Mouse (Mus musculus): ENCODE data around the gene Fkbp10. TPM values are rescaled to one million over a fixed set of nuclear protein-coding genes. Genes with fewer than 3 reads are reported as not detected.

Gene Fkbp10
- polyA plus RNA-seq, 1 experiment from 2014 or later: 20.1 TPM

DNA sequence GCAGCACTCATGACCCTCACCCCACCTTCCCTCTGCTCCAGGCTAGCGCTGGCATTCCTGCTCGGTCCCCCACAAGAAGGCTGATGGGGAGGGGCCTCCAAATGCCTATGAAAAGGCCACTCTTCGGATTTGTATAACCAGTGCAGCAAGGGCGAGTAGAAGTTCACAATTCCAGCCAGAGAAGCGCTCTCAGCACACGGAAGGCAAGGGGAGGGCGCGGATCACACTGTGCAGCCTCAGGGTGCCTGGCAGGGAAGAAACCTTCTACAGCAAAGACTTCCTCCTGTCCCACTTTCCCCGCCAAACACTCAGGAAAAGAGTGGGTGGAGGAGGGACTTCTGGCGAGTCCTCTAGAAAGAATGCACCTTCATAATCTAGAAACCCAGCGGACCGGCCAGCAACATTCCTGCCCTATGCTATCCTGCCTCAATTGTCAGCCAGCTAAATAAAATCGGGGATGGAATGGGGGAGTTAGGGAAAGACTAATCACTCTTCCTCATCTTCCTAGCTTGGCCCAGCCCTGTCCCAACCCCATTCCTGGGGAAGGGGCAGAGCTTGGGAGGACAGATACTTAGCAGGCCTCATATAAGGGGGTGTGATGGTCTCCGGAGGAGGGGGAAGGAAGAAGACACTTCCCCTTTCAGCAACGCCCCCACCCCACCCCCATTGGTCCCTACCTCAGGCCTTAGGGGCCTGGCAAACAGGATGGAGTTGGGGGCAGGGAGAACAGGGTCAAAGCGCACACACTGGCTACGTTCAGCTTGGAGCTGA is 19.5 kb upstream of the Fkbp10 start:
- H3K4me2 ChIP-seq: peak overlapping the region; percentile 83
- H3K4me1 ChIP-seq: peaks cover 80% of the 10 kb centered on the region
- no peaks in the 10 kb centered on the region for H3K9me3 ChIP-seq (replicated peaks)
- H3K36me3 ChIP-seq: no peaks in the 10 kb centered on the region
- H3K27ac ChIP-seq: peak overlapping the region; percentile 30; the same call in 1 of the 2 replicates
- H3K4me3 ChIP-seq: peak overlapping the region; percentile 66
- peaks cover 49% of the 10 kb centered on the region for H3K27me3 ChIP-seq (replicated peaks)
- WGBS (ENCODE audit: insufficient replicate concordance): 21% methylated on average over 17 of the region's 17 CpGs
- H3K9ac ChIP-seq: no peak overlapping the region
- ATAC-seq: no peak

DNA sequence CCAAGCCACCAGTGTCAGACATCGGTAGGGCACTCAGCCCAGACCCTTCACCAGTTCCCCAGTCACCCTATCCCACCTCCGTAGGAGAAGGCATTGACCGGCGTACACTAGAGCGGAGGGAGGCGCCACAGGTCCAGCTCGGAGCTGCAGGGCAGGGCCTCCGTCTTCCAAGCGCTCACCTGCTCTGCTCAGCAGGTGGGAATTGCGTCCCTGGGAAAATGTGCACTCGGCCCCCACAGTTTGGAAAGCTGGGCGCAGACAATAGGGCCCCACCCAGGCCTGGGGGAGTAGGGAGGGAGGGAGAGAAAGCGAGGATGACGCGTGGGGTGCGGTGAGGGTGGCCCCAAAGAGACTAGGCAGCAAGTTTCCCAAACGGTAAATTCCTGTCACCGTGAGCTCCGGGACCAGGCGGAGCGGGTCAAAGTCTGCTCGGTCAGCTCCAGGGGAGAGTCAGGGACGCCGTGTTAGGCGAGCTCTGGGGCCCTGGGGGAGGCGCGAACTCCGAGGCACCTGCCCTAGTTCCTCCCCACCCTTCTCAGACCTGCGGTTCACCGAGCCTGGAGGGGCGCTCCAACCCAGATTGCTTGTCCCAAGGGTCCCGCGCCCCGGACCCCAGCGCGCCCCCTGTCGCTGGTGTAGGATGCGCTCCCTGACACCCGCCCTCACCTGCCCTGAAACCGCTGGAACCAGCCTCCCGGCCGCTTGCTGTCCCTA is 18.5 kb upstream of the Fkbp10 start:
- Histone ChIP-seq H3K4me3 (peak overlapping the region; percentile 66), H3K9me3 (replicated peaks) (no peaks in the 10 kb centered on the region), H3K4me1 (peaks cover 86% of the 10 kb centered on the region), H3K9ac (peak overlapping the region; percentile 52), H3K4me2 (peak overlapping the region; percentile 83), H3K36me3 (no peaks in the 10 kb centered on the region), H3K27me3 (replicated peaks) (peaks cover 49% of the 10 kb centered on the region), H3K27ac (peak overlapping the region; percentile 77)
- peak; percentile 30; the same call in 1 of the 2 replicates for ATAC-seq
- WGBS (ENCODE audit: insufficient replicate concordance): 4% methylated on average over 42 of the region's 42 CpGs

DNA sequence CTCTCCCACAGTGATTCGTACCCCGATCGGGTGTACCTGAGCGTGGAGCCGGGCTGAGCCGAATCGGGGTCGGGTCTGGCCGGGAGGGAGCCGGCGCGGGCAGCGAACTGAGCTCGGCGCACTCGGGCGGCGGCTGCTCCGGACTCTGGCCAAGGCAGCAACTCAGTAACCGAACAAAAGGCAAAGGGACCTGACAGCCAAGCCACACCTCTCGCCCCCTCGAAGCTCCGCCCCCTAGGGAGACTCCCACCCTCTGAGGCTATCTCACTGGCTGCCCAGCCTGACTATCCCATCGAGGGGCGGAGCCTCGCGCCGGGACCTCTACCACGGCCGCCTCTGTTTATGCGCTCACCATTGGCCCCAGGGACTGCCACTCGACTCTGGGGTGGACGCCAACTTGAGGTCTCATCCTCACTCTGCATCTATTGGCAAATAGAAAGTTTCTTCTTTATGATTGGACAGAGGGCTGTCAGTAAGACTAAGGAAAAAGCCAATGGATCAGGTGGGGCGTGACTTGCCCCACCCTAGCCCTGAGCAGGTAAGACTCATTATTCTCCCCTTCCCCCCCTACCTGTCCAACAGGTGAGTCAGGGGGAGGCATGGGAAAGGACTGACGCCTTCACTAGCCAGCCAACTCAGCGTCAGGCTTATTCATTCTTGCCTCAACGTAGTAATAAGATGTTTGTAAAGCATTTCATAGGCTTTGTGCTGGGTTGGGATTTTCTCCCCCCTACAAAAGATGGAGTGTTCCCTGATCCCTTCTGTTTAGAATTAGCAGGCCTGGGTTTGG is 17.7 kb upstream of the Fkbp10 start, which contains the start of gene Jup:
Jup (minus strand) TSS at position 164 of the 790 bp plus-strand sequence.
- Histone ChIP-seq H3K9me3 (replicated peaks) (no peaks in the 10 kb centered on the region), H3K36me3 (no peaks in the 10 kb centered on the region), H3K27me3 (replicated peaks) (peaks cover 49% of the 10 kb centered on the region), H3K27ac (peak within 1 kb of the TSS; percentile 77), H3K4me2 (peak within 1 kb of the TSS; percentile 83), H3K4me1 (peaks cover 91% of the 10 kb centered on the region), H3K4me3 (peak within 1 kb of the TSS; percentile 66), H3K9ac (peak within 1 kb of the TSS; percentile 52)
- WGBS (ENCODE audit: insufficient replicate concordance): 1% methylated on average over 37 of the region's 37 CpGs
- peak; percentile 94 for ATAC-seq

DNA sequence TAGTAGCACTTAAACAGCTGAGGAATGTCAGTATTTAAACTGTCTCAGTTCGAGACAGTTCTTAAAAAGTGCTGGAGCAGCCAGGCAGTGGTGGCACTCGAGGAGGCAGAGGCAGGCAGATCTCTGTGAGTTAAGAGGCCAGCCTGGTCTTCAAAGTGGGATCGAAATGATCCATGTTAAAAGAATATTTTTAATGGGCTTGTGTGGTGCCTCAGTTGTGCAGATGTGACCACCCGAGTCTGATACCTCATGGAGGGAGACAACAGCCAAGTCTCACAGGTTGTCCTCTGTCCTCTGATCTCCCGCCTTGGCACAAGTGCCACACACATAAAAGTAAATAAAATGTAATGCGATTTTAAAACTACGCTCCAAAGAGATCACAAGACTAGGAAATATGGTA is 17.0 kb upstream of the Fkbp10 start:
- Histone ChIP-seq H3K4me1 (peaks cover 91% of the 10 kb centered on the region), H3K4me2 (peak overlapping the region; percentile 83), H3K27ac (no peak overlapping the region), H3K4me3 (no peak overlapping the region), H3K9me3 (replicated peaks) (no peaks in the 10 kb centered on the region), H3K36me3 (no peaks in the 10 kb centered on the region), H3K27me3 (replicated peaks) (peaks cover 42% of the 10 kb centered on the region), H3K9ac (no peak overlapping the region)
- WGBS (ENCODE audit: insufficient replicate concordance): 88% methylated on average over 7 of the region's 7 CpGs
- ATAC-seq: no peak

DNA sequence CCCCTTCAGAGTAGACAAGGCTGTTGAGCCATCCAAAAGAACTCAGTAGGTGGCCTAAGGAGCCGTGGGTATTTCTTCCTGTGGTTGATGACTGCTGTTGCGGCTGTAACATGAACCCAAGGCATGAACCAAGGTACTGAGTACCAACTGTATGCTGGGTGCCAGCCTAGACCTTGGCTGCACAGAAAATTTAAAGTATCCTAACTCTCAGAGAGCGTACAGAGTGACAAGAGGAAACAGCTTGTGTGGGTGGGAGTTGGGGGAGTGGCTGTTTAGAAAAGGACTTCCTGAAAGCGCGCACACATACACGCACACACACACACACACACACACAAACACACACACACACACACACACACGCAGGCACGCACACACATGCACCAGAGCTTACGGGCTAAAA is 16.2 kb upstream of the Fkbp10 start:
- Histone ChIP-seq H3K9ac (no peak overlapping the region), H3K36me3 (no peaks in the 10 kb centered on the region), H3K4me3 (no peak overlapping the region), H3K4me1 (peaks cover 88% of the 10 kb centered on the region), H3K27me3 (replicated peaks) (peaks cover 34% of the 10 kb centered on the region), H3K27ac (no peak overlapping the region), H3K9me3 (replicated peaks) (no peaks in the 10 kb centered on the region), H3K4me2 (no peak overlapping the region)
- no peak for ATAC-seq
- WGBS (ENCODE audit: insufficient replicate concordance): 42% methylated on average over 9 of the region's 9 CpGs

DNA sequence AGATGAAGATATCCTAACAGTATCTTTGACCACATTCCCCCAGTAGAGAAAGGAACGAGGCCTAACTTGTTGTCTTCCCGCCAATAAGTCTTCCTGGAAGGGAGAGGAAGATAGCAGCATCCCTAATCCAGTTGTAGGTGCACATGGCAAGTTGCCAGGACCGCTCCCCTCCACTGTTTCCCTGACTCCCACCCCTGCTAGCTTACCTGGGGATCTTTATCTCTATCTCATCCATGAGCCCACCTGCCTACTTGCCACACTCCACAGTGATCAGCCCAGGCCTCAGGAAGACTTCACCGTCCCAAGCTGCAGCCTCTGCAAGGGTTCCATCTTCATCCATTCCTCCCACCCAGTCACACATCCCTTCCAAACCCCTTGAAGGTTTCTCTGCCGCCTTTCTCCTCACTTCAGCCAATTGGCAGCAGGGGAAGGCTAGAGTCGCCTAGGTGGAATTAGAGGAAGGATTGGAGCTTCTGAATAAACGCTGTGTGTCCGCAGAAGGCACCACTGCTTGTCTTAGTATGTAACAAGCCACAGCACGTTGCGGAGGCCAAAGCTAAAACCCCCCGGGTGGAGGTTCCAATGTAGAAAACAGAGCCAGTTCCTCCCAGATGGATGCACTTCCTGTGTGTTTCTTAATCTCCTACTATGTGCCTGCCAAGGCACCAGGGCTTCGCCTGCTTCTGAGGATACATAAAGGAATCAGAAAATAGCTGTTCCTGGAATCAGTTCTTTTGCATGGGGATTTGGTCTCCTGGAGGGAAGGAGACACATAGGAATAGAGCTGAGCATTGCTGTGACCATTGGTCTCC is 15.6 kb upstream of the Fkbp10 start:
- Histone ChIP-seq H3K9me3 (replicated peaks) (no peaks in the 10 kb centered on the region), H3K27ac (no peak overlapping the region), H3K4me2 (no peak overlapping the region), H3K4me1 (peaks cover 82% of the 10 kb centered on the region), H3K27me3 (replicated peaks) (peaks cover 28% of the 10 kb centered on the region), H3K36me3 (no peaks in the 10 kb centered on the region), H3K4me3 (no peak overlapping the region), H3K9ac (no peak overlapping the region)
- ATAC-seq: no peak
- 70% methylated on average over 12 of the region's 12 CpGs for WGBS (ENCODE audit: insufficient replicate concordance)

DNA sequence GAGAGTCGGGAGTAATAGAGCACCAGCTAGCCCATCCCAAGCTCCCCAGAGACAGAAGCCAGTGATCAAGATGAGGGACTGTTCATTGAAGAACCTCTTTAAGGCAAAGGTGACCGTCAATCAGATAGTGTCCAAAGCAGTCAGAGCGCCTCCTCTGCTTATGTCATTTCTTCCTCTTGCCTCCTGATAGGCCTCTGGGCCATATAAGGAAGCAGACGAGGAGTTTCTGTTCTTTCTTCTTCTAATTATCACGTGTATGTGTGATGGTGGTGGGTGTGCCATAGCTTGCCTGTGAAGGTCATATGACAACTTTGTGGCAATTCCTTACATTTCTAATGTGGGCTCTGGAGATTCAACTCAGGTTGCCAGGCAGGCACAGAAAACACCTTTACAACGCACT is 14.7 kb upstream of the Fkbp10 start:
- Histone ChIP-seq H3K4me3 (no peak overlapping the region), H3K27ac (no peak overlapping the region), H3K4me1 (peaks cover 73% of the 10 kb centered on the region), H3K4me2 (no peak overlapping the region), H3K27me3 (replicated peaks) (peaks cover 19% of the 10 kb centered on the region), H3K9me3 (replicated peaks) (no peaks in the 10 kb centered on the region), H3K9ac (no peak overlapping the region), H3K36me3 (no peaks in the 10 kb centered on the region)
- 34% methylated on average over 6 of the region's 6 CpGs for WGBS (ENCODE audit: insufficient replicate concordance)
- ATAC-seq: no peak

DNA sequence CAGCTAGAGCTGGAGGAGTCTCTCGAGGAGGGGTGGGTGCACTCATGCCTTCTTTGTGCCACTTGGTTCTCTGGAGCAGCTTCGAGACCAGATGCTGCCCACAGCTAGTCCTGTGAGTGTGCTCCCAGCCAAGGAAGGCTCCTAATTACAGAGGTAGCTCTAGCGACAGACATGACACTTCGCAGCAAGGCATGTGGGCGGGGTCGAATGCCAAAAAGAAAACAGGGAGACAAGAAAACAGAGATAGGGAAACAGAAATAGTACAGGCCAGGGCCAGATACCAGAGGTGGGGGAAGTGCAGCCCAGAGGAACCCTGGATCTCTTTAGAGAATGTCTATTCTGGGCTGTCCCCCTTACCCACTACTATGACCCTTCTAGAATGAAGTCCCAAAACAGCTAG is 13.3 kb upstream of the Fkbp10 start:
- Histone ChIP-seq H3K4me2 (peak overlapping the region; percentile 49), H3K9ac (peak overlapping the region; percentile 37; the same call in 1 of the 2 replicates), H3K4me3 (no peak overlapping the region), H3K36me3 (no peaks in the 10 kb centered on the region), H3K27me3 (replicated peaks) (peaks cover 5% of the 10 kb centered on the region; the same call in 1 of the 2 replicates), H3K9me3 (replicated peaks) (no peaks in the 10 kb centered on the region), H3K4me1 (peaks cover 59% of the 10 kb centered on the region), H3K27ac (peak overlapping the region; percentile 38; the same call in 1 of the 2 replicates)
- no peak for ATAC-seq
- 10% methylated on average over 6 of the region's 6 CpGs for WGBS (ENCODE audit: insufficient replicate concordance)

DNA sequence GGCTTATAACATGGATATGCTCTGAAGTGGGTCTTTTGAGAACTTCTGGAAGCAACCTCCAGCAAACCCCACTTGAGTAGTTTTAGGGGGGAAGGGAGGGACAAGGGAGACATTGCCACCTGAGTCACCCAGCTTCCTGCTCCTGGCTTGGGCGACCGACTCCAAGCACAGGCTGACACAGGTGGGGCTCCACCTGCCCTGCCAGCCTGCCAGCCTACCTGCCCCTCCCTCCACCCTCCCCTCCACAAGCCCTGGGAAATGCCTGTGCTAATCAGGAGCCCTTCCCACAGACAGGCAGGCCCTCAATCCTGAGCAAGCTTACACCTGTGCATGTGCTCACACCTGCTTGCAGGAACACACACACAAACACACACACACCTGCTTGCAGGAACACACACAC is 12.8 kb upstream of the Fkbp10 start:
- 86% methylated on average over 2 of the region's 2 CpGs for WGBS (ENCODE audit: insufficient replicate concordance)
- ATAC-seq: no peak
- Histone ChIP-seq H3K27me3 (replicated peaks) (0 out of 2 replicates have a peak, but pooled peaks cover under 1% of the 10 kb centered on the region), H3K9ac (peak overlapping the region; percentile 37; the same call in 1 of the 2 replicates), H3K4me1 (peaks cover 55% of the 10 kb centered on the region), H3K27ac (peak overlapping the region; percentile 38; the same call in 1 of the 2 replicates), H3K4me2 (peak overlapping the region; percentile 49), H3K4me3 (no peak overlapping the region), H3K9me3 (replicated peaks) (no peaks in the 10 kb centered on the region), H3K36me3 (no peaks in the 10 kb centered on the region)

DNA sequence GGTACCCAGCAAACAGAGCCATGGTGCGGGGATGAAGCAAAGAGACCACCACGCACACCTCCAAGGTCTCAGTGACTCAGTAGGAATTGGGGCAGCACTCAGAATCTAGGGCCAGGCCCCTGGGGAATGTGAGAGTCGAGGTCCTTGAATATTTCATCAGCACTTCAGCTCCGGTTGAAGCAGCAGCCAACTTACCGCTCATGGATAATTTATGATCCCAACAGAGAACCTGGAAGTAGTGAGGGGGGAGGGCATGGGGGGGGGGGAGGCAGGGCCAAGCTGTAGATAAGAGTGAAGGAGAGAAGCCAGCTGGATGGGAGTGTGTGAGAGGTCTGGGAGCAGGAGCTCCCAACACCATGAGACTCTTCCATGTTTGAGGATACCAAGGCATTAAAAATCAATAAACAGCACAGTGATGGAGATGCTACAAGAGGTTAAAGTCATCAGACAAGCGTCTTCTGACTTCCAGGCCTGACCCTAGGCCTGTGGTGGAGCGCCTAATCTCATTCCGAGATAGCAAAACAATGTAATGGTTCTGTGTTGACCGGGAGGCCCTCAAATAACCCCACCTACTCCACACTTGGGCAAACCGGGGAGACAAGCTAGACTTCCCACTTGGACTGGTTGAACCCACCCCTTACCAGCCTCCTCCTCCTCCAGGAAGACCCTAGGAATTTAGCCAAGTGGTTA is 11.9 kb upstream of the Fkbp10 start:
- WGBS (ENCODE audit: insufficient replicate concordance): 51% methylated on average over 10 of the region's 10 CpGs
- H3K4me1 ChIP-seq: peaks cover 49% of the 10 kb centered on the region
- no peak overlapping the region for H3K4me2 ChIP-seq
- no peaks in the 10 kb centered on the region for H3K27me3 ChIP-seq (replicated peaks)
- no peak overlapping the region for H3K27ac ChIP-seq
- H3K9me3 ChIP-seq (replicated peaks): no peaks in the 10 kb centered on the region
- no peak for ATAC-seq
- no peak overlapping the region for H3K4me3 ChIP-seq
- no peak overlapping the region for H3K9ac ChIP-seq
- peaks cover 2% of the 10 kb centered on the region; the same call in 1 of the 2 replicates for H3K36me3 ChIP-seq

Measured in liver, embryonic 12.5 days (tissue).